Mouse (Mus musculus) forebrain, embryonic 16.5 days (tissue): ENCODE data around the gene Tcf7. TPM values are rescaled to one million over a fixed set of nuclear protein-coding genes. Genes with fewer than 3 reads are reported as not detected.

Experiments
- ATAC-seq: fragments of 200-750 bp; cut with Nextera tagmentation; 2 replicates; pipeline ENCODE4 v1.8.0; 2017; ENCODE audit warnings: mild to moderate bottlenecking, moderate library complexity
- H3K27ac ChIP-seq: fragments of 300-500 bp; sonication (generic); 2 replicates; pipeline ENCODE4 v1.5.1; 2014; ENCODE audit warnings: low read length, control low read depth
- H3K27me3 ChIP-seq: fragments of 300-500 bp; sonication (generic); replicated peaks from 2 replicates; pipeline ENCODE4 v1.6.1; 2014; ENCODE audit warnings: low read length; ENCODE audit not compliant: control insufficient read depth, insufficient read depth
- H3K36me3 ChIP-seq: fragments of 300-500 bp; sonication (generic); 2 replicates; pipeline ENCODE4 v1.6.1; 2014; ENCODE audit not compliant: control insufficient read depth, insufficient read depth
- H3K4me1 ChIP-seq: fragments of 300-500 bp; sonication (generic); replicated peaks from 2 replicates; pipeline ENCODE4 v1.6.1; 2014; ENCODE audit warnings: low read length; ENCODE audit not compliant: control insufficient read depth, insufficient read depth
- H3K4me2 ChIP-seq: fragments of 300-500 bp; sonication (generic); 2 replicates; pipeline ENCODE4 v1.6.1; 2014; ENCODE audit warnings: mild to moderate bottlenecking, low read length, control low read depth
- H3K4me3 ChIP-seq: fragments of 300-500 bp; sonication (generic); replicated peaks from 2 replicates; pipeline ENCODE4 v1.5.1; 2014; ENCODE audit warnings: mild to moderate bottlenecking, low read length, control low read depth
- H3K9ac ChIP-seq: fragments of 300-500 bp; sonication (generic); replicated peaks from 2 replicates; pipeline ENCODE4 v1.6.1; 2014; ENCODE audit warnings: low read depth, low read length, control low read depth
- H3K9me3 ChIP-seq: fragments of 300-500 bp; sonication (generic); 2 replicates; pipeline ENCODE4 v1.6.1; 2016; ENCODE audit warnings: low read length; ENCODE audit not compliant: control insufficient read depth
- WGBS: fragments of 180-500 bp; shearing (Covaris S2); extraction: QIAGEN DNeasy Blood & Tissue Kit; methylation state at CpG from one replicate; pipeline ENCODE4 v1.1.7; 2014; 5-methylcytosine and 5-hydroxymethylcytosine counted together
- polyA plus RNA-seq: library from polyadenylated mRNA; unstranded; fragments of >200 nt; fragmentation: Nextera tagmentation; extraction: Ambion mirVana; gene quantifications from 2 replicates; pipeline ENCODE4 v1.2.1, GENCODE M21; 2015

Tcf7 gene
- 2.7 and 4.8 TPM in 2 replicates for polyA plus RNA-seq

GRCm38 (mm10) chr11:52282774-52283595 lies at the start of gene Tcf7:
Gene Tcf7 (minus strand): TSS chr11:52283014.
- Histone ChIP-seq H3K9ac (peak within 1 kb of the TSS; percentile 58), H3K27me3 (peaks cover 13% of the 10 kb centered on the region), H3K4me1 (peaks cover 24% of the 10 kb centered on the region), H3K4me2 (peak within 1 kb of the TSS; percentile 91), H3K36me3 (no peaks in the 10 kb centered on the region), H3K9me3 (no peaks in the 10 kb centered on the region), H3K27ac (no peak within 1 kb of the TSS), H3K4me3 (peak within 1 kb of the TSS; percentile 71)
- ATAC-seq = peak; percentile 69
- under 1% methylated on average over 79 of the region's 97 CpGs for WGBS

GRCm38 (mm10) chr11:52327313-52327712 lies 44.5 kb upstream of the Tcf7 start:
- Histone ChIP-seq H3K4me3 (no peak overlapping the region), H3K27me3 (no peaks in the 10 kb centered on the region), H3K4me1 (peaks cover under 1% of the 10 kb centered on the region), H3K4me2 (no peak overlapping the region), H3K9ac (no peak overlapping the region), H3K27ac (no peak overlapping the region), H3K9me3 (no peaks in the 10 kb centered on the region), H3K36me3 (no peaks in the 10 kb centered on the region)
- 63% methylated on average over 3 of the region's 3 CpGs for WGBS
- ATAC-seq = no peak

- 56% methylated on average over 23 of the region's 23 CpGs for WGBS
- Histone ChIP-seq H3K36me3 (no peaks in the 10 kb centered on the region), H3K9ac (no peak overlapping the region), H3K4me3 (no peak overlapping the region), H3K4me2 (no peak overlapping the region), H3K9me3 (no peaks in the 10 kb centered on the region), H3K27me3 (no peaks in the 10 kb centered on the region), H3K27ac (no peak overlapping the region), H3K4me1 (no peaks in the 10 kb centered on the region)
- no peak for ATAC-seq
These were observed 41.9 kb upstream of the Tcf7 start for GRCm38 (mm10) chr11:52324442-52325367.

- WGBS = 65% methylated on average over 3 of the region's 3 CpGs
- no peak overlapping the region for H3K27ac ChIP-seq
- no peak overlapping the region for H3K4me2 ChIP-seq
- no peaks in the 10 kb centered on the region for H3K4me1 ChIP-seq
- no peaks in the 10 kb centered on the region for H3K27me3 ChIP-seq
- no peak overlapping the region for H3K9ac ChIP-seq
- no peak for ATAC-seq
- no peaks in the 10 kb centered on the region for H3K9me3 ChIP-seq
- no peak overlapping the region for H3K4me3 ChIP-seq
- no peaks in the 10 kb centered on the region for H3K36me3 ChIP-seq
These were observed 38.7 kb upstream of the Tcf7 start for GRCm38 (mm10) chr11:52321540-52321939.

- no peaks in the 10 kb centered on the region for H3K27me3 ChIP-seq
- no peaks in the 10 kb centered on the region for H3K9me3 ChIP-seq
- H3K9ac ChIP-seq = no peak overlapping the region
- WGBS = 78% methylated on average over 4 of the region's 4 CpGs
- H3K36me3 ChIP-seq = no peaks in the 10 kb centered on the region
- no peak overlapping the region for H3K4me2 ChIP-seq
- no peaks in the 10 kb centered on the region for H3K4me1 ChIP-seq
- no peak overlapping the region for H3K27ac ChIP-seq
- ATAC-seq = no peak
- H3K4me3 ChIP-seq = no peak overlapping the region
These were observed 37.7 kb upstream of the Tcf7 start for GRCm38 (mm10) chr11:52320529-52320928.

GRCm38 (mm10) chr11:52319664-52320063 lies 36.9 kb upstream of the Tcf7 start:
- WGBS = 77% methylated on average over 4 of the region's 4 CpGs
- no peak for ATAC-seq
- Histone ChIP-seq H3K27ac (no peak overlapping the region), H3K4me1 (no peaks in the 10 kb centered on the region), H3K4me3 (no peak overlapping the region), H3K4me2 (no peak overlapping the region), H3K27me3 (no peaks in the 10 kb centered on the region), H3K36me3 (no peaks in the 10 kb centered on the region), H3K9ac (no peak overlapping the region), H3K9me3 (no peaks in the 10 kb centered on the region)

- no peak for ATAC-seq
- no peaks in the 10 kb centered on the region for H3K9me3 ChIP-seq
- WGBS = 80% methylated on average over 13 of the region's 13 CpGs
- no peaks in the 10 kb centered on the region for H3K4me1 ChIP-seq
- no peak overlapping the region for H3K9ac ChIP-seq
- H3K4me3 ChIP-seq = no peak overlapping the region
- no peak overlapping the region for H3K27ac ChIP-seq
- no peaks in the 10 kb centered on the region for H3K36me3 ChIP-seq
- no peaks in the 10 kb centered on the region for H3K27me3 ChIP-seq
- H3K4me2 ChIP-seq = no peak overlapping the region
These were observed 35.6 kb upstream of the Tcf7 start for GRCm38 (mm10) chr11:52318445-52318844.

- WGBS = 14% methylated on average over 26 of the region's 26 CpGs
- Histone ChIP-seq H3K36me3 (no peaks in the 10 kb centered on the region), H3K9me3 (no peaks in the 10 kb centered on the region), H3K4me2 (no peak overlapping the region), H3K27me3 (no peaks in the 10 kb centered on the region), H3K27ac (no peak overlapping the region), H3K9ac (no peak overlapping the region), H3K4me1 (no peaks in the 10 kb centered on the region), H3K4me3 (no peak overlapping the region)
- ATAC-seq = no peak; the same call in 1 of the 2 replicates
These were observed 31.4 kb upstream of the Tcf7 start for GRCm38 (mm10) chr11:52314102-52314793.

- Histone ChIP-seq H3K4me1 (no peaks in the 10 kb centered on the region), H3K36me3 (no peaks in the 10 kb centered on the region), H3K9ac (no peak overlapping the region), H3K27ac (no peak overlapping the region), H3K4me2 (no peak overlapping the region), H3K4me3 (no peak overlapping the region), H3K27me3 (no peaks in the 10 kb centered on the region), H3K9me3 (no peaks in the 10 kb centered on the region)
- WGBS = 79% methylated on average over 14 of the region's 14 CpGs
- no peak for ATAC-seq
These were observed 27.9 kb upstream of the Tcf7 start for GRCm38 (mm10) chr11:52310709-52311108.
